Mouse (Mus musculus): ENCODE measurements at regions not wholly inside any gene's neighbourhood (a gene's known extent, or its start where the extent isn't known, plus 50 kb on each side); places are given as distances from the start of the nearest gene placed in this dataset.
"Not testable (repeated sequence)": the region's sequence is repeated elsewhere in the genome, so short reads cannot be mapped to it uniquely, and the experiment has no call there.

DNA sequence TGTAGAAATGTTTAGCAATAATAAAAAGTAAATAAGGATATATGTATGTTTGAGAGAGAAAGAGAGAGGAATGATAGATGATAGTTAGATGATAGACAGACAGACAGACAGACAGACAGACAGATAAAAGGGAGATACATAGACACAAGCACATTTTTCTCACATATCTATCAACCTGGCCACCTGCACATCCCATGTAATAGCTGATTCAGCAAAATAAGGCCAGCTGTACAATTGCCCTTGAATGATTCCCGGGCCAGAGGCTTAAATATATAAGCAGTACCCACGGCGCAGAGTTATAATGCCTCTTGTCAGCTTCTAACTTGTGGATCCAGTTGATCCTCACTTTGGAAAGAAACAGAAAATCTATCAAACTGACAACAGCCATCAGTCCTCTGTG is 178.5 kb downstream of the Tmem114 start:
- no peak for DNase-seq (ENCODE audit: low spot score)

DNA sequence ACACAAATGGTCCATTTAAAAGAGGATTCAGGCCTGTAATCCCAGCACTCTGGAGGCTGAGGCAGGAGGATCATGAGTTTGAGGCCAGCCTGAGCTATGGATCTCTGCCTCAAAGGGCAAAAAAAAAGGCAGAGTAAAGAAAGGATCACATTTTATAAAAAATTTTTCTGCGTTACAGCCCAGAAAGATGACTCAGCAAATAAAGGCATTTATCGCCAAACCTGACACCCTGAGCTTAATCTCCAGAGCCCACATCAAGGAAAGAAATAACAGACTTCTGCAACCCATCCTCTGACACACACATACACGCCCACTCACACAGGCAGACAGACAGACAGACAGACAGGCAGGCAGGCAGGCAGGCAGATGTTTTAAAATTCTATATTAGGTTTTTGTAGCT is 179.3 kb downstream of the Tmem114 start:
- DNase-seq (ENCODE audit: low spot score), result no peak

DNA sequence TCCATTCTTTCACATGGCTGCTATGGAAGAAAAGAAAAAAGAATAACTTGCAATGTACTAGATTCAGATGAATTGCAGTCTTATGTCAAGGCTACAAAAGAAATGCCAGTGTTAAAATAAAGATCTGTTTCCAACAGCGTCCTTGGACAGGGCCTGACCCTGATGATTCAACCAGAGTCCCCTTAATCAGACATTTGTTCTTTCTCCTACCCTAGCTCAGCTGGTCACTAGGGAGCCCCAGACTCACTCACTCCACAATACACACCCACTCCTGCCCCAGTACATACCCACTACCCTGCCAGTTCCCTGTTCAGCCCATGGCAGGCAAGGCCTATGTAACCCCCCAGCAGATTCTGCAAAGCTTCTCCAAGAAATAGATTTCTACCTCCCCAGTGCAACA is 190.6 kb downstream of the Tmem114 start:
- peak; percentile 3 for DNase-seq (ENCODE audit: low spot score)

DNA sequence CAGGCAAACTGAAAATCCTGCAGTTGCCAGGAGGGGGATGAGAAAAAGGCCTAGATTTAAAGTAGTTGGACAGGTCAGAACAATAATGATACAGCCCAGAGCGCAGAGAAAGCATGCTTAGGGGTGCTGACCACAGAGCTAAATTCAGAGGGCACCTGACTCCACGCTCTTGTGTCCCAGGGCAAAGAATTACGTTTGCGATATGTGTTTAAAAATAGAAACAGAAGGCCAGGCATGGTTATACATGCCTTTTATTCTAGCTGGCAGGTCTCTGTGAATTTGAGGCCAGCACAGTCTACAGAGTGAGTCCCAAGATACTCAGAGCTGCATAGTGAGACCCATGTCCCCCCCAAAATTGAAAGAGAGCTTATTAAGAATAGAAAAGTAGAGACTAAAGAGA is 192.9 kb downstream of the Tmem114 start:
- no peak for DNase-seq (ENCODE audit: low spot score)

DNA sequence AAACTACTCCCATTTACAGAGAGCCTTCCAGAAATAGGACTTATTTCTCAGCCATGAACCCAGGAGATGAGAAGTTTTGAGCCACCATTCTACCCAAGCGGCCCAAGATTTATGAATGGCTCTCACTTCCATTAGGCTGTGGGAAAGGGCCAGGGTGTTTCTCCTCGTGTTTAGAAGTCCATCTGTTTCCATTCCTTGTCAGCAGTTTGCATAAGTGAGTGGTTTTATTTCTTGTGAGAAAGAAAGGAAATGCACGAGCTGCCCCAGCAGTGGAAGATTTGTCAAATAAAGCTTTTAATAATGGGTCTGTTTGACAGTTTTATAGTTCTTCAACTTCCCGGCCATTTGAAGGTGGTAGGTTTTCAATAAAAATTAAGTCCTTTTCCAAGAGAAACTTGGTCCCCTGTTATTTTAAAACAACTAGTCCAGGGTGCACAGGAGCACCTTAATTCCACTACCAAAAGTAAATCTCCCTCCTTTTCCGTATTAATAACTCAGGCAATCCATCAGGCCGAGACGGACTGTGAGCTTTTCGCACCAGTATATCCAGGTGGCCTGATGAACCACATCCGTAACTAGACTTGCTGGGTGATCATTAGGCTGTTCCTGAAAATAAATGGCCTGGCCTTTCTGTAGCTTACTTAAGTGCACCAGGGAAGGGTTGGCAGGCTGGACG is 201.2 kb downstream of the Tmem114 start:
- no peak for DNase-seq (ENCODE audit: low spot score)

DNA sequence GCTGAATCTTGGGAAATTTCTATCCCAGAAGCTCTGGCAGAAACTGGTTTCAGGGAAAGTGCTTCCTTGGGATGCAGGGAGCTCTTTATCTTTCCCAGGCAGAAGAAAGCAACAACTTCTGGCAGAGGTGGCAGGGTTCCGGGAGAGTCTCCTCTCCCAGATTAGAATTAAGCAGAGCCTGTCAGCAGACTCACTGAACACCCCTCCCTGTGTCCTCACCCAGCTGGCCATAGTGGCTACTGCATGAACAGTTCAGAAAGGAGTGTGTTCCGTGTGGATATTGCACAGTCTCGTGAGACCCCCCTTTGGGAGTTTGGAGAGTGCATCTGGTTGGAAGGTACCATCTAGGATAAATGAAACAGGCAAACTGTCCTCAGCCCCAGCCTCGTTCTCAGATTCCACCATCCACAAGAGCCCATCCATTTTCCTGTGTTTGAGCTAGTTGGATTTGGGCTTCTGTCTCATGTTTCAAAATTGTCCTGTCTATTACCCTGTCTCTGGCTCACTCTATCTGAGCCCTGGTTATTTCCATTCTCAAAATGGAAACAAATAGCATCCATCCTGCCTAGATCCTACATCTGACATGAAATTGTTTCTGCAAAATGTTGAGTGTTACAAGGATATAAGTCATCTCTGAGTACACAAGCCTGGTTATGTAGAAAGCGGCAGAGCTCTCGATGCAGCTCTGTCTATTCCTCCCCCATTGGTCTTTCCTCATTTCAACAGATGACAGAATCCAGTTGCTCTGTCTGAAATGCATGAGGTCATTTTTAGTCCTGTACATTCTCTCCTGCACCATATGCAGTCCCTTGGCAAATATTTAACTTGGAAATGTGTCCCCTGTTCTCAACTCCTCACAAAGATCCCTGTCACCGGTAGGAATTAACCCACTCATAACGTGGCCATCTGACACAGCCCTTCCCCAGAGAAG is 216.4 kb downstream of the Tmem114 start:
- no peak for DNase-seq (ENCODE audit: low spot score)

DNA sequence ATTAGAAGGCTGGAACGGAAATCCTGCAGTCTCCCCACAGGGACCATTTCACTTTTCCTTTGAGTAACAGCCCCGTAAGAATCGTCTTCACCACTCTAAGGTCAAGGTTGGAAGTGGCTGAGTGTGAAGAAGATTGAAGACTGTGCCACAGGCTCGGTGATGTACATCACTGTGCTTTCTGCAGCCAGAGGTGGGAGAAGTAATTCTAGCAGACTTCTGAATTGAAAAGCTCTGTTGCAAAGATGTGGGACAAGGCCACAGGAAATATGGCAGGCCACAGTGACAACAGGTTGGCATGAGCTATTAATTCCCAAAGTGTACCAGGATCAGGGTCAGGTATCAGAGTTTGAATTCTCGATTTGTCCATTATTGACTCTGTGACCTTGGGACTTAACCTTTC is 219.9 kb downstream of the Tmem114 start:
- DNase-seq (ENCODE audit: low spot score), result no peak

DNA sequence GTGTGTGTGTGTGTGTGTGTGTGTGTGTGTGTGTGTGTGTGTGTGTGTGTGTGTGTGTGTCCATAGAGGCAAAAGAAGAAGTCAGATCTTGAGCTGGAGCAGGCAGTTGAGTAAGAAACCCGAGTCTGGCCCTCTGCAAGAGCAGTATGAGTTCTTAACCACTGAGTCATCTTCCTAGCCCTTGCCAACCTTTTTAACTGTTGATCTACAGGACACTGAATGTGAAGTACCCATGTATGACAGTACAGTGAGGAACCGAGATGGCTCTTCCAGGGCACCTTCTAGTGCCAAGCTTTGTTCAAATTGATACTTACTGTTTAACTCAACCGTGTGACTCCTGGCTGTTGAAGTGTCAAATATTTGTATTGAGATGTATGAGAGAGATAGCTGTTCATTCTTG is 223.6 kb downstream of the Tmem114 start:
- no peak for DNase-seq (ENCODE audit: low spot score)

DNA sequence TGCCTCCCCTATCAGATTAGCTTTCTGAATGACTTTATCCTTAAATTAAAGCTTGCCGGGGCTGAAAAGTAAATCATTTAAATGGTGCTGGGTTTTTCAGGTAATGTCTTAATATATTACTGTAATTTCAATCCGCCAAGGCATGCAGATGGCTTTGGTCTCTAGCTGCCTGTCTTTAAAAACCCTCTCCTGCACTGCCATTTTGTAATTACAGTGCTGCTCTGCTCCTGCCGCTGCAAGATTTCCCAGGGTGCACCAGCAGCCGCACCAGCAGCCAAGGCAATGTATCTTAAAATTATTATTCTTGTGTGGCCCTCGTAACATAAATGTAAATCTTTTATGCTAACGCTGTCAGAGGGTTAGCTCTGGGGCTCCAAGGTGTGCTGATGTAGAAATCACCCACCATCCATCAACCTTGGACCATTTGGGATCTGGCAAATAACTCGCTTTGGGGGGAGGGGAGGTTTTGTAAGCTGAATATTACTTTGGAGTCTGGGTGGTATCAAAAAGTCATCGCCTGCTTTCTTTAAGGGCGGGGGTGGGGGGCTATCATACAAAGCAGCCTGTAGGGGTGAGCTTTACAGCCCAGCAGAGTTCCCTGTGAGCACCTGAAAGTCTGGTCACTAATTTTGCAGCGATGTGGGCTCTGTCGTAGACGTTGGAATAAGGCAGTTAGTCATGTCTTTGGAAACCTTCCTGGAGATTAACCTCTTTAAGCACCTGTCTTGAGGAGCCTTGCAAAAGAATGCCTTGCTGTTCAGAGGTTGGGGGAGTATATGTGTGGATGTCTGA is 226.0 kb downstream of the Tmem114 start:
- no peak for DNase-seq (ENCODE audit: low spot score)

DNA sequence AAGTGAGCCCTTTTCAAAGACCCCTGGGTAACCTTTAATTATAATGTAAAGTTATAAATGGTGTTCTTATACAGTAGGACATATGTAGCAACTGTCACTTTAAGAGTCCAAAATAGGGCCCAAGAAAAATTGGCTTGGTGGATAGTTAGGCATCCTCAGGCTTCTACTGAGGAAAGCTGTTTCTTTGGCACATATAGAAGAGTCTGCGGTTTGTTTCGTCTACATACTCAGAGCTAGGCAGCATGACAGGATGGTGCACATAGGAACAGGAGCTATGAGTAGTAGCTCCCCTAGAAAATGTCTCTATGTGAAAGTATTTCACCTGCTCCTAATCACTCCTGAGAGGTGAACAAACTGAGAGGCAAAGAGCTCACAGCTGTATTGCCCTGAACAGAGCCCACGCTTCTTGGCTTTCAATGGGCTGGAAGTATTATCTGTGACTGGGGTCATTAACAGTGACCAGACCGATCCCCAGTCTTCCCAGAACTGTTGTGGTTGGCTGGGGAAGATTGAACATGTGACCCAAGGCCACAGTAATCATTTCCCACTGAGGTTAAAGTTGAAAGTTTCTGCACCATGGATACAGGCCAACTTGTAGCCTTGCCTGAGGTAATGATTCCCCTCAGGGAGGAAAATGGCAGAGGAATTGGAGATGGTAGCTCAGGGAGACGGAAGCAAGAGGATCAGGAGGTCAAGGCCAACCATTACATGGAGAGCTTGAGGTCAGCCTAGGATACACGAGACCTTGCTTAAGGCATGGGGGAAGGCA is 235.3 kb downstream of the Tmem114 start:
- no peak for DNase-seq (ENCODE audit: low spot score)

DNA sequence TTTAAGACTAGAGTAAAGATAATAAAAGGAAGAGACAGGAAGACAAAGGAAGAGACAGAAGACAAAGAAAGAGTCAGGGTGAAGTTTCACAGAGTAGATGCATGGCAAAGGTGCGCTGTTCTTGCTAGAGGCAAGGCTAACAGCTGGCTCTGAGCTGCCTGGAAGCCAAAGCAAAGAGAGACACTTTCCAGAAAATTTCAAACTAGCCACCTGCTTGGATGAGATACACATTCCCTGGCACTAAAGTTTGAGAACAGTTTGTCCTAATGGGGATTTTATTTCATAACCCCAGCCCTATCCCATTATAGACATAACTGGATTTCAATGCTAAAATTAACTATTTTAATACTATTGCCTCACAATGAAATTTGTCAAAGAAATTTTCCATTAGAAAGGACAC is 235.9 kb downstream of the Tmem114 start:
- DNase-seq (ENCODE audit: low spot score), result no peak

DNA sequence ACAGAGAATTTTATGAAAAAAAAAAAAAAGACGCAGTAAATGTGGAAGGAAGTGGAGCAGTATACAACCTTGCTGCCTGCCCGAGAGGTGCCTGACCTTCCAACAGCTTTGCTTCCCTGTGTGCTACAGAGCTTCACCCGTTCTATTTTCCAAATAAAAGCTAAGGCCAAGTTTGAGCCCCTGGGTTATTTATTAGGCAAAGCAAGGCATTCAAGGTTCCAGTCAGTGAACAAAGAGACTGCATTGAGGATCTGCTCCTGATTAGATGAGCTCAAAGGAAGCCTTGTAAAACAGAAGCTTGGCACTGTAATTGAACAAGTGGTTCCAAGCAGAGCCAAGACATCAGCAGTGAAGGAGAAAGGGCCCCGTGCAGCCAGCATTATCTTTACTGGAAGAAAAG is 236.4 kb downstream of the Tmem114 start:
- peak; percentile 3 for DNase-seq (ENCODE audit: low spot score)

DNA sequence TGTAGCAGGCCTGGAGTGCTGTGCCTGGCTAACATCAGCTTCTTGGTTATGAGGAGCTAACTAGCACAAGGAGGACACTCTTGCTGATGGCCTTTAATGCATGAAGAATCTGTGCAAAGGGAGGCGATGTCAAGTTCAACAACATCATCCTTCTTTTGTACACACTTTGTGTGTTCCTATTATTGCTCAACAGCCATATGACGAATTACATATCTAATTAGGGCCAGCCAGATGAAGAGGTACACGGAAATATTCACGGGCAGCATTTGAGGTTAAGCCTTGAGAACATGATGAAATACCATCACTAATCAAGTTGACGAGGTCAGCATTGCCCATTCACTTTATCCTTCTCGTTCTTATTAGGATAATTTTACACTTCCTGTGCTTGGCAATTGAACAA is 240.2 kb downstream of the Tmem114 start:
- DNase-seq (ENCODE audit: low spot score), result no peak

DNA sequence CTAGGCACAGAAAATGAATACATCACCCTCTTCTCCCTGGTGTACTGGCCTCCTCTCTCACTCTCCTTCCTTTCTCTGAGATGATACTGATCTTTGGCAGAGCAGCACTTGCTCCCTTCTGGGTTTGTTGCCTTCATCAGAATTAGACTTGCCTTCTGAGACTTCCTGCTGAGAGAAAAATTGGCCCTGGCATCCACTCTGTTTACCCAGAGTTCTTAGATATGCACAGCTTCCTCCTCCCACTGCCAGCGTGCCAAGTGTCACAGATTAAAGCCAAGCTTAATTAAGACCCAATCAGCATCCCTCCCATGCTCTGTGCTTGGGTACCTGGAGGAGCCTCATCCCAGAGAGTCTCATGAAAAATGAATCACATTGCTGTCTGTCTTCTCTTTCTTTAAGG is 246.0 kb downstream of the Tmem114 start:
- no peak for DNase-seq (ENCODE audit: low spot score)

DNA sequence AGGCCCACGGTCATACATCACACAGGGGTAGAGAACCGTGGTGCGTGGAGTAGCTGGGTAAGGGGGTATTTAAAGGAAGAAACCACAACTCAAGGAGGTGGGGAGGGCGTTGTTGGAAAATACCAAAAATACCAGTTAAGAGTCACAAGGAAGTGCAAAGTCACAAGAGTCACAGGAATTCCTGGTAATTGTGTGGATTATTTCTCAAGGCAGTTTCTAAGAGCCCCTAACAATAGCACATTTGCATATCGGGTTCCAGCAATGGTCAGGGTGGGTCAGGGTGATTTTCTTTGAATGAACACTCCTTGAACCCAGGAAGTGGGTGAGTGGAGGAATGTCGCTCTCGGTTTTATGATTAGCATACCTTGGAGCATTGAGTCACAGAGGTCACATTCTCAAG is 247.7 kb downstream of the Tmem114 start:
- DNase-seq (ENCODE audit: low spot score), result not testable (repeated sequence)

DNA sequence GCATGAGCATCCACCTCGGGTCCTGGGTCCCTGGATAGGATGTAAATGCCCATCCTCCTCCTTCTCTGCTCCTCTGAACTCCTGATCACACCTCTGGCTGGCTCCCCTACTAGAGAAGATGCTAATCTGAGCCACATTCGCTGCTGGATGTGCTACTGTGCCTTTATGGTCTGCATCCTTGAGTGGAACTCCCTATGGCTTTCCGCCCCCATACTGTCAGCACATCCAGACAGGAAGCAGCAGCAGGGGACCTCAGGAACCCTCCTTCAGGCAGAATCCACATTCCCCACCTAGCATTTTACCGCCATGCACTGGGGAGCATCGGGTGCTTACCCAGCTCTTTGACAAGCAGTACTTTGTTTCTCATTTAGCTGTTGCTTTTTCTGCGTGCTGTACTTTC is 248.8 kb downstream of the Tmem114 start:
- no peak for DNase-seq (ENCODE audit: low spot score)
